Mouse (Mus musculus) limb, embryonic 11.5 days (tissue): ENCODE results near the gene Nacc1. TPM values are rescaled to one million over a fixed set of nuclear protein-coding genes. Genes with fewer than 3 reads are reported as not detected.
"Not testable (repeated sequence)": the region's sequence is repeated elsewhere in the genome, so short reads cannot be mapped to it uniquely, and the experiment has no call there.

Experiments used
- ATAC-seq: fragments of 200-750 bp; cut with Nextera tagmentation; 2 replicates; pipeline ENCODE4 v1.8.0; 2017; ENCODE audit warnings: low read depth; ENCODE audit not compliant: insufficient number of reproducible peaks, low FRiP score, low TSS enrichment
- DNase-seq: peaks from one replicate; pipeline ENCODE4 v3.0.0-alpha.2; 2015; ENCODE audit warnings: low spot score
- H3K27ac ChIP-seq: fragments of 300-500 bp; sonication (generic); replicated peaks from 2 replicates; pipeline ENCODE4 v1.5.1; 2014; ENCODE audit warnings: low read depth, mild to moderate bottlenecking, low read length
- H3K27me3 ChIP-seq: fragments of 300-500 bp; sonication (generic); 2 replicates; pipeline ENCODE4 v1.6.1; 2014; ENCODE audit warnings: mild to moderate bottlenecking, low read length, mixed read lengths; ENCODE audit not compliant: control insufficient read depth, insufficient read depth
- H3K36me3 ChIP-seq: fragments of 300-500 bp; sonication (generic); 2 replicates; pipeline ENCODE4 v1.6.1; 2014; ENCODE audit warnings: mild to moderate bottlenecking, low read length, moderate library complexity, mixed read lengths; ENCODE audit not compliant: control insufficient read depth, insufficient read depth
- H3K4me1 ChIP-seq: fragments of 300-500 bp; sonication (generic); 2 replicates; pipeline ENCODE4 v1.6.1; 2014; ENCODE audit warnings: low read length, mixed read lengths; ENCODE audit not compliant: control insufficient read depth, insufficient read depth
- H3K4me2 ChIP-seq: fragments of 300-500 bp; sonication (generic); 2 replicates; pipeline ENCODE4 v1.6.1; 2014; ENCODE audit warnings: low read depth, mild to moderate bottlenecking, moderate library complexity; ENCODE audit not compliant: severe bottlenecking
- H3K4me3 ChIP-seq: fragments of 300-500 bp; sonication (generic); 2 replicates; pipeline ENCODE4 v1.5.1; 2014; ENCODE audit warnings: low read depth, low read length
- H3K9ac ChIP-seq: fragments of 300-500 bp; sonication (generic); 2 replicates; pipeline ENCODE4 v1.6.1; 2014; ENCODE audit warnings: mild to moderate bottlenecking, low read length
- H3K9me3 ChIP-seq: fragments of 300-500 bp; sonication (generic); 2 replicates; pipeline ENCODE4 v1.6.1; 2016; ENCODE audit warnings: low read length; ENCODE audit not compliant: control insufficient read depth
- WGBS: fragments of 180-500 bp; shearing (Covaris S2); extraction: QIAGEN DNeasy Blood & Tissue Kit; methylation state at CpG from one replicate; pipeline ENCODE4 v1.1.7; 2014; 5-methylcytosine and 5-hydroxymethylcytosine counted together
- polyA plus RNA-seq: library from polyadenylated mRNA; unstranded; fragments of >200 nt; fragmentation: Nextera tagmentation; extraction: Ambion mirVana; gene quantifications from 2 replicates; pipeline ENCODE4 v1.2.1, GENCODE M21; 2014

Gene Nacc1
- polyA plus RNA-seq, 1 experiment from 2014 or later = 26.7 TPM

GRCm38 (mm10) chr8:84670295-84671006, 17.2 kb downstream of the Nacc1 start:
- WGBS = 93% methylated on average over 5 of the region's 5 CpGs
- not testable (repeated sequence) for H3K27ac ChIP-seq, H3K4me3 ChIP-seq, H3K4me2 ChIP-seq, ATAC-seq, DNase-seq, H3K9me3 ChIP-seq, H3K9ac ChIP-seq, H3K4me1 ChIP-seq, H3K27me3 ChIP-seq
- H3K36me3 ChIP-seq = peaks cover 19% of the 10 kb centered on the region

- Histone ChIP-seq H3K4me3 (no peak overlapping the region), H3K27me3 (no peaks in the 10 kb centered on the region), H3K4me1 (no peaks in the 10 kb centered on the region), H3K9me3 (no peaks in the 10 kb centered on the region), H3K36me3 (peaks cover 11% of the 10 kb centered on the region), H3K4me2 (no peak overlapping the region), H3K9ac (no peak overlapping the region), H3K27ac (no peak overlapping the region)
- 83% methylated on average over 6 of the region's 6 CpGs for WGBS
- ATAC-seq (no peak), DNase-seq (no peak)
These were observed 18.8 kb downstream of the Nacc1 start for GRCm38 (mm10) chr8:84668731-84669485.

GRCm38 (mm10) chr8:84668081-84668480, 19.6 kb downstream of the Nacc1 start:
- 90% methylated on average over 1 of the region's 1 CpGs for WGBS
- Histone ChIP-seq H3K9ac (no peak overlapping the region), H3K27ac (no peak overlapping the region), H3K4me3 (no peak overlapping the region), H3K4me1 (no peaks in the 10 kb centered on the region), H3K36me3 (peaks cover 8% of the 10 kb centered on the region), H3K4me2 (no peak overlapping the region), H3K9me3 (no peaks in the 10 kb centered on the region), H3K27me3 (no peaks in the 10 kb centered on the region)
- DNase-seq (no peak), ATAC-seq (no peak)

- Histone ChIP-seq H3K27me3 (no peaks in the 10 kb centered on the region), H3K4me3 (peak overlapping the region; percentile 99), H3K4me2 (peak overlapping the region; percentile 82), H3K9ac (peak overlapping the region; percentile 75), H3K36me3 (no peaks in the 10 kb centered on the region; the same call in 1 of the 2 replicates), H3K27ac (peak overlapping the region; percentile 92), H3K4me1 (no peaks in the 10 kb centered on the region), H3K9me3 (no peaks in the 10 kb centered on the region)
- 3% methylated on average over 14 of the region's 14 CpGs for WGBS
- DNase-seq = no peak
- ATAC-seq = no peak
These were observed 22.2 kb downstream of the Nacc1 start for GRCm38 (mm10) chr8:84665385-84665893.

- under 1% methylated on average over 29 of the region's 29 CpGs for WGBS
- peaks cover 3% of the 10 kb centered on the region; the same call in 1 of the 2 replicates for H3K4me1 ChIP-seq
- no peaks in the 10 kb centered on the region; the same call in 1 of the 2 replicates for H3K36me3 ChIP-seq
- H3K27ac ChIP-seq = peak overlapping the region; percentile 92
- H3K27me3 ChIP-seq = no peaks in the 10 kb centered on the region
- no peak for ATAC-seq
- peak overlapping the region; percentile 75 for H3K9ac ChIP-seq
- H3K4me2 ChIP-seq = peak overlapping the region; percentile 82
- H3K4me3 ChIP-seq = peak overlapping the region; percentile 99
- no peaks in the 10 kb centered on the region for H3K9me3 ChIP-seq
- DNase-seq = peak; percentile 85
These were observed 22.9 kb downstream of the Nacc1 start for GRCm38 (mm10) chr8:84664566-84665384.

- peak overlapping the region; percentile 92 for H3K27ac ChIP-seq
- peak overlapping the region; percentile 75 for H3K9ac ChIP-seq
- H3K9me3 ChIP-seq = no peaks in the 10 kb centered on the region
- no peaks in the 10 kb centered on the region; the same call in 1 of the 2 replicates for H3K36me3 ChIP-seq
- H3K4me3 ChIP-seq = peak overlapping the region; percentile 99
- no peaks in the 10 kb centered on the region for H3K27me3 ChIP-seq
- peak overlapping the region; percentile 82 for H3K4me2 ChIP-seq
- peaks cover 14% of the 10 kb centered on the region for H3K4me1 ChIP-seq
- peak; percentile 97 for DNase-seq
- ATAC-seq = peak; percentile 85
- 3% methylated on average over 43 of the region's 43 CpGs for WGBS
These were observed 24.0 kb downstream of the Nacc1 start for GRCm38 (mm10) chr8:84663483-84664327.

GRCm38 (mm10) chr8:84662581-84663065, 25.0 kb downstream of the Nacc1 start, which contains the start of gene Ier2:
Gene Ier2, minus strand, starts transcription at chr8:84662852.
- H3K4me3 ChIP-seq = peak within 1 kb of the TSS; percentile 99
- peak within 1 kb of the TSS; percentile 82 for H3K4me2 ChIP-seq
- H3K36me3 ChIP-seq = no peaks in the 10 kb centered on the region
- under 1% methylated on average over 27 of the region's 27 CpGs for WGBS
- ATAC-seq = peak; percentile 67; the same call in 1 of the 2 replicates
- peak; percentile 97 for DNase-seq
- H3K27me3 ChIP-seq = no peaks in the 10 kb centered on the region
- peak within 1 kb of the TSS; percentile 98 for H3K9ac ChIP-seq
- H3K9me3 ChIP-seq = no peaks in the 10 kb centered on the region
- peaks cover 19% of the 10 kb centered on the region for H3K4me1 ChIP-seq
- peak within 1 kb of the TSS; percentile 90 for H3K27ac ChIP-seq
